Mouse (Mus musculus): Measurements from ENCODE around the gene Cd200r3. TPM values are rescaled to one million over a fixed set of nuclear protein-coding genes. Genes with fewer than 3 reads are reported as not detected.

The Cd200r3 gene
- polyA plus RNA-seq, 1 experiment from 2014 or later: 0.40 TPM

DNA sequence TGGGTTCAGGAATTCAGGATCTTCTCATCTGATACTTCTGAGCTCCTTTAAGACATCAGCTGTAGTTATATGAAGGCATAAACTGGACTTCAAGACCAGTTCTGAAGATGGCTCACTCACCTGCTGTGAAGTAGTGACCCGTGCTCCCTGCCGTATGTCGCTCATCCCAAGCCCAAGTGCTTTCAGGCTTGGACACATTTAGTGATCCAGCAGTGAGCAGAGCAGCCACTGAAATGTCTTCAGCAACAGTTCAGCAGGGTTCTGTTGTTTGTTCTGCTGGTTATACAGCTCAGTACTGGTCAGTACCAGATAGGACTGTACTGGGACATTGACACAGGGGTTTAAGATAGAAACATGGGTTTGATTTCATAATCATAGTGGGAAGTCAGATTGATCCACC, 24.6 kb downstream of the Cd200r3 start:
- H3K4me3 ChIP-seq (ENCODE audit: low read length): no peak overlapping the region
- no peaks in the 10 kb centered on the region; the same call in 1 of the 2 replicates for H3K4me1 ChIP-seq (replicated peaks; ENCODE audit: control insufficient read depth, insufficient read depth, low read length)
- ATAC-seq (ENCODE audit: low read depth): no peak
- H3K36me3 ChIP-seq (ENCODE audit: control insufficient read depth, insufficient read depth, low read length): no peaks in the 10 kb centered on the region
- no peaks in the 10 kb centered on the region for H3K9me3 ChIP-seq (ENCODE audit: control insufficient read depth, low read length)
- H3K27me3 ChIP-seq (ENCODE audit: control insufficient read depth, insufficient read depth, low read depth, low read length): no peaks in the 10 kb centered on the region
- H3K9ac ChIP-seq (ENCODE audit: low read length): no peak overlapping the region
- 87% methylated on average over 3 of the region's 3 CpGs for WGBS
- H3K4me2 ChIP-seq (ENCODE audit: low read depth, low read length): no peak overlapping the region
- no peak overlapping the region for H3K27ac ChIP-seq (ENCODE audit: low read length)

DNA sequence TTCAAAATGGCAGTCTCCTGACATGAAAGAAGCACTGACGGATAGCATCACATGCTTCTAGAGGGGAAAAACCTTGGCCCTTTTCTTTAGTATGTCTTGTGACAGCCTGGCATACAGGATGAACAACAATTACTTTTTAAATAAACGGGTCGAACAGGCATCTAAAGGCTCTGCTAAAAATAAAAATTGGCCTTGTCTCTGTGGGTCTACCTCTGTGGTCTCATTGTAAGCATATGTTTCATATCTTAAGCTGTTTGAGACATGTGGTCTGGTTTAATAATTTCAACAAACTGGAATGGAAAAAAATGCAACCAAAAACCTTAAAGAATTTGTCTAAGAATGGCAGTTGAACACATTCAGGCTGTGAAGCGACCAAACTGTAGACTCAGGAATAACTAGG, 27.4 kb downstream of the Cd200r3 start:
- no peak overlapping the region for H3K4me3 ChIP-seq (ENCODE audit: low read length)
- H3K36me3 ChIP-seq (ENCODE audit: control insufficient read depth, insufficient read depth, low read length): no peaks in the 10 kb centered on the region
- no peak overlapping the region for H3K9ac ChIP-seq (ENCODE audit: low read length)
- 44% methylated on average over 4 of the region's 4 CpGs for WGBS
- no peaks in the 10 kb centered on the region; the same call in 1 of the 2 replicates for H3K4me1 ChIP-seq (replicated peaks; ENCODE audit: control insufficient read depth, insufficient read depth, low read length)
- H3K4me2 ChIP-seq (ENCODE audit: low read depth, low read length): no peak overlapping the region
- peak; percentile 57 for ATAC-seq (ENCODE audit: low read depth)
- no peak overlapping the region for H3K27ac ChIP-seq (ENCODE audit: low read length)
- H3K27me3 ChIP-seq (ENCODE audit: control insufficient read depth, insufficient read depth, low read depth, low read length): no peaks in the 10 kb centered on the region
- H3K9me3 ChIP-seq (ENCODE audit: control insufficient read depth, low read length): no peaks in the 10 kb centered on the region

GRCm38 (mm10) chr16:44974042-44974441, 30.6 kb downstream of the Cd200r3 start:
- no peak overlapping the region for H3K9ac ChIP-seq (ENCODE audit: low read length)
- no peaks in the 10 kb centered on the region for H3K27me3 ChIP-seq (ENCODE audit: control insufficient read depth, insufficient read depth, low read depth, low read length)
- H3K36me3 ChIP-seq (ENCODE audit: control insufficient read depth, insufficient read depth, low read length): no peaks in the 10 kb centered on the region
- WGBS: 82% methylated on average over 2 of the region's 2 CpGs
- peaks cover 4% of the 10 kb centered on the region; the same call in 1 of the 2 replicates for H3K4me1 ChIP-seq (replicated peaks; ENCODE audit: control insufficient read depth, insufficient read depth, low read length)
- no peak overlapping the region for H3K4me2 ChIP-seq (ENCODE audit: low read depth, low read length)
- H3K9me3 ChIP-seq (ENCODE audit: control insufficient read depth, low read length): no peaks in the 10 kb centered on the region
- no peak overlapping the region for H3K27ac ChIP-seq (ENCODE audit: low read length)
- H3K4me3 ChIP-seq (ENCODE audit: low read length): no peak overlapping the region
- ATAC-seq (ENCODE audit: low read depth): no peak

GRCm38 (mm10) chr16:44976081-44976480, 32.6 kb downstream of the Cd200r3 start:
- Histone ChIP-seq H3K4me1 (replicated peaks; ENCODE audit: control insufficient read depth, insufficient read depth, low read length) (peaks cover 4% of the 10 kb centered on the region; the same call in 1 of the 2 replicates), H3K27ac (ENCODE audit: low read length) (no peak overlapping the region), H3K36me3 (ENCODE audit: control insufficient read depth, insufficient read depth, low read length) (no peaks in the 10 kb centered on the region), H3K4me2 (ENCODE audit: low read depth, low read length) (no peak overlapping the region), H3K4me3 (ENCODE audit: low read length) (no peak overlapping the region), H3K9ac (ENCODE audit: low read length) (no peak overlapping the region), H3K27me3 (ENCODE audit: control insufficient read depth, insufficient read depth, low read depth, low read length) (no peaks in the 10 kb centered on the region), H3K9me3 (ENCODE audit: control insufficient read depth, low read length) (no peaks in the 10 kb centered on the region)
- ATAC-seq (ENCODE audit: low read depth): no peak

DNA sequence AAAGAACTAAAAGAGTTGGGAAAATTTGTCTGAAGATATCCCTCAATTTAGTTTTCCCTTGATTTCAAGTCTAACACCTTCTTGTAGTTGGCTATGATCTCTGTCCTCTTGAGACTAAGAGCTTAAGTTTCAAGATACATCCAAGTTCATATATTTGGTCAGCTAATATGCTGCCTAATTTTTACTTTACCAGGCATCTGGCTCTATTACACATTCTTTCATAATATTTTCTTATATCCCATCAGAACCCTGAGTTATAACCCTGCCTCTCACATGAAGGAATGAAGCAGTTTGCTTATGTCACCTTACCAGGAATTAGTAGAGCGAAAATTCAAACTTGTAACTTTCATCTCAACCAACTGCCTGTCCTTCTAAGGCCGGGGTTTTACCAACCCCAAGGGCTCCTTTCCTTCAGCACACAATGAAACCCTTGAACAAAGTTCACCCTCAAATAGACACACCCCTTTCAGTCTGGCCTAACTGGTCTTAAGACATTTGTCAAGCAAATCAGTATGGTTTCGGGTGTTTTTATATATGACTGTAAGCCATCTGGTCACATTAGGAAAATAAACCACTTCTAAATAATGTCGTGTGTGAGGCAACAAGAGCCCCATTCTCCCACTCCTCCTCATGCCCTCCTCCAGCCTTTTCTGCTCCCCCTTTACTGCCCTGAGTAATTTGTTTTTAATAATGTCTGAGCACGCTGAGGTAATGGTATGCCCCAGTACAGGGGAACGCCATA, 33.6 kb downstream of the Cd200r3 start:
- H3K9ac ChIP-seq (ENCODE audit: low read length): no peak overlapping the region
- H3K27me3 ChIP-seq (ENCODE audit: control insufficient read depth, insufficient read depth, low read depth, low read length): no peaks in the 10 kb centered on the region
- H3K36me3 ChIP-seq (ENCODE audit: control insufficient read depth, insufficient read depth, low read length): no peaks in the 10 kb centered on the region
- no peak overlapping the region for H3K27ac ChIP-seq (ENCODE audit: low read length)
- H3K4me3 ChIP-seq (ENCODE audit: low read length): no peak overlapping the region
- 35% methylated on average over 6 of the region's 6 CpGs for whole genome bisulfite sequencing
- peaks cover 4% of the 10 kb centered on the region; the same call in 1 of the 2 replicates for H3K4me1 ChIP-seq (replicated peaks; ENCODE audit: control insufficient read depth, insufficient read depth, low read length)
- no peak overlapping the region for H3K4me2 ChIP-seq (ENCODE audit: low read depth, low read length)
- peak; percentile 68; the same call in 1 of the 2 replicates for ATAC-seq (ENCODE audit: low read depth)
- H3K9me3 ChIP-seq (ENCODE audit: control insufficient read depth, low read length): no peaks in the 10 kb centered on the region

DNA sequence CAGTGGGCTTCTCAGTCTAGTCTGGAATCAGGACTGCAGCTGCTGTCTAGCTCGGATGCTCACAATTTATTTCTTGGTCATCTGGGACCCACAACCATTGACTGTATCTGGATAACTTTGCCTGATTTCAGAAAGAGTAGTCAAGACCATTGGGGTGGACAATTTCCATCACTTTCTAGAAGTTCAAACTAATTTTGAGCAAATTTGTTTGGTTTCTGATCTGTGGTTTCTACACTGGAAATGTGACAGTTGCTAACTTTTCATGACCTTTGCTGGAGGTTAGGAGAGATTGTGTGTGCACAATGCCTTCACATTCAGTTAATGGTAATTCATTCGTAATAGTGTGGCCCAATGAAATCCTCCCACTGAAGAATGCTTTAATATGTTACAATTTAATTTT, 34.7 kb downstream of the Cd200r3 start:
- Histone ChIP-seq H3K36me3 (ENCODE audit: control insufficient read depth, insufficient read depth, low read length) (no peaks in the 10 kb centered on the region), H3K27ac (ENCODE audit: low read length) (no peak overlapping the region), H3K4me1 (replicated peaks; ENCODE audit: control insufficient read depth, insufficient read depth, low read length) (peaks cover 4% of the 10 kb centered on the region; the same call in 1 of the 2 replicates), H3K4me3 (ENCODE audit: low read length) (no peak overlapping the region), H3K9ac (ENCODE audit: low read length) (no peak overlapping the region), H3K4me2 (ENCODE audit: low read depth, low read length) (no peak overlapping the region), H3K27me3 (ENCODE audit: control insufficient read depth, insufficient read depth, low read depth, low read length) (no peaks in the 10 kb centered on the region), H3K9me3 (ENCODE audit: control insufficient read depth, low read length) (no peaks in the 10 kb centered on the region)
- WGBS: 75% methylated on average over 2 of the region's 2 CpGs
- ATAC-seq (ENCODE audit: low read depth): no peak

GRCm38 (mm10) chr16:44979355-44979896, 35.9 kb downstream of the Cd200r3 start:
- H3K36me3 ChIP-seq (ENCODE audit: control insufficient read depth, insufficient read depth, low read length): no peaks in the 10 kb centered on the region

DNA sequence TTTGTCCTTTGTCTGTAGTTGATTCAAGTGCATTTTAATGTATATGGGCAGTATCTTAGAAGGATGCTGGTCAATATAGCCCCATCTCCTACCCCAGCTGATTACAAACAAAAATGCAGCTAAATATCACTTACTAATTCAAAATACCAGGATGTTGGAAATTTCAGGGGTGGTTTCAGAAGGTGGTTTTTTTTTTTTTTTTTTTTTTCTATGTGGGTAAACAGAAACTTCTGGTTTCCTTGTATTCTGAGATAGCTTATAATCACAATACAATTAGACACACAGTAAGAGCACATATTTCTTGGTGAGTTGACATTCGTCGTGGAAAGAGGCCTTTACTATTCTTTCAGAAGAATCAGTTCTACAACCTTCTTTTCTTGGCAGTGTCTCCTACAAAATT, 39.5 kb downstream of the Cd200r3 start:
- H3K4me3 ChIP-seq (ENCODE audit: low read length): no peak overlapping the region
- no peak overlapping the region for H3K4me2 ChIP-seq (ENCODE audit: low read depth, low read length)
- H3K27ac ChIP-seq (ENCODE audit: low read length): no peak overlapping the region
- no peak overlapping the region for H3K9ac ChIP-seq (ENCODE audit: low read length)
- 80% methylated on average over 2 of the region's 2 CpGs for WGBS
- H3K27me3 ChIP-seq (ENCODE audit: control insufficient read depth, insufficient read depth, low read depth, low read length): no peaks in the 10 kb centered on the region
- no peaks in the 10 kb centered on the region for H3K36me3 ChIP-seq (ENCODE audit: control insufficient read depth, insufficient read depth, low read length)
- no peaks in the 10 kb centered on the region for H3K4me1 ChIP-seq (replicated peaks; ENCODE audit: control insufficient read depth, insufficient read depth, low read length)
- no peak for ATAC-seq (ENCODE audit: low read depth)
- H3K9me3 ChIP-seq (ENCODE audit: control insufficient read depth, low read length): no peaks in the 10 kb centered on the region

More at GRCm38 (mm10) chr16:44979355-44979896, 35.9 kb downstream of the Cd200r3 start:
- WGBS: 71% methylated on average over 3 of the region's 3 CpGs
- Histone ChIP-seq H3K27ac (ENCODE audit: low read length) (no peak overlapping the region), H3K4me2 (ENCODE audit: low read depth, low read length) (no peak overlapping the region), H3K4me1 (replicated peaks; ENCODE audit: control insufficient read depth, insufficient read depth, low read length) (peaks cover 4% of the 10 kb centered on the region; the same call in 1 of the 2 replicates), H3K9ac (ENCODE audit: low read length) (no peak overlapping the region), H3K27me3 (ENCODE audit: control insufficient read depth, insufficient read depth, low read depth, low read length) (no peaks in the 10 kb centered on the region), H3K4me3 (ENCODE audit: low read length) (no peak overlapping the region), H3K9me3 (ENCODE audit: control insufficient read depth, low read length) (no peaks in the 10 kb centered on the region)
- no peak for ATAC-seq (ENCODE audit: low read depth)

- no peaks in the 10 kb centered on the region for H3K36me3 ChIP-seq (ENCODE audit: control insufficient read depth, insufficient read depth, low read length)
- peak; percentile 49; the same call in 1 of the 2 replicates for ATAC-seq (ENCODE audit: low read depth)
- H3K4me3 ChIP-seq (ENCODE audit: low read length): no peak overlapping the region
- H3K4me2 ChIP-seq (ENCODE audit: low read depth, low read length): no peak overlapping the region
- H3K9me3 ChIP-seq (ENCODE audit: control insufficient read depth, low read length): no peaks in the 10 kb centered on the region
- H3K27me3 ChIP-seq (ENCODE audit: control insufficient read depth, insufficient read depth, low read depth, low read length): no peaks in the 10 kb centered on the region
- H3K27ac ChIP-seq (ENCODE audit: low read length): no peak overlapping the region
- WGBS: 47% methylated on average over 3 of the region's 3 CpGs
- no peaks in the 10 kb centered on the region for H3K4me1 ChIP-seq (replicated peaks; ENCODE audit: control insufficient read depth, insufficient read depth, low read length)
- H3K9ac ChIP-seq (ENCODE audit: low read length): no peak overlapping the region
These were observed 40.0 kb downstream of the Cd200r3 start for GRCm38 (mm10) chr16:44983379-44984060.
